Mouse (Mus musculus): ENCODE data around the gene Vamp1. TPM values are rescaled to one million over a fixed set of nuclear protein-coding genes. Genes with fewer than 3 reads are reported as not detected.
A peak's percentile ranks its signal among the peaks of the same experiment; 100 is the strongest.

The Vamp1 gene
- 6.5 TPM for polyA plus RNA-seq (2012; fragmentation: generic; extraction: Trizol)

GRCm38 (mm10) chr6:125215148-125215954, at the start of gene Vamp1:
Gene Vamp1 (plus strand): TSS chr6:125215551.
- TF ChIP-seq CEBPB (IDR thresholded peaks at IDR 0.05; ENCODE audit: insufficient read depth, poor library complexity, severe bottlenecking) (no peak), USF1 (IDR thresholded peaks at IDR 0.05; ENCODE audit: low read depth) (no peak), POLR2AphosphoS2 (IDR thresholded peaks at IDR 0.05; ENCODE audit: insufficient read length, low read depth) (peak; percentile 86), POLR2A (IDR thresholded peaks at IDR 0.05; ENCODE audit: insufficient read length, low read depth) (peak; percentile 90), REST (IDR thresholded peaks at IDR 0.05; ENCODE audit: insufficient read depth, insufficient read length) (peak; percentile 26), MYOD1 (IDR thresholded peaks at IDR 0.05; ENCODE audit: control insufficient read depth in 1 of 3, insufficient read length in 2 of 3, low read depth in 2 of 3) (peak in 2 of 3 experiments; percentile 21 to 61), E2F4 (IDR thresholded peaks at IDR 0.05; ENCODE audit: insufficient read depth) (no peak), SRF (IDR thresholded peaks at IDR 0.05; ENCODE audit: control insufficient read depth, insufficient read length, low read depth) (peak; percentile 6), TCF3 (IDR thresholded peaks at IDR 0.05; ENCODE audit: insufficient read length, low read depth) (no peak), MYOG (IDR thresholded peaks at IDR 0.05; ENCODE audit: control insufficient read depth in 1 of 3, insufficient read depth in 1 of 3, insufficient read length in 2 of 3, low read depth in 2 of 3) (peak in 2 of 3 experiments; percentile 47 to 64), MAX (IDR thresholded peaks at IDR 0.05; ENCODE audit: low read depth) (no peak)
- Histone ChIP-seq H3K36me3 (ENCODE audit: control insufficient read depth, insufficient read depth) (no peaks in the 10 kb centered on the region), H3K79me2 (ENCODE audit: control insufficient read depth, insufficient read depth) (no peaks in the 10 kb centered on the region), H3K27me3 (ENCODE audit: control insufficient read depth, insufficient read depth, insufficient read length) (peaks cover 9% of the 10 kb centered on the region), H3K4me3 (peak within 1 kb of the TSS; percentile 35), H3K4me2 (ENCODE audit: low read depth) (peak within 1 kb of the TSS; percentile 94), H3ac (ENCODE audit: control insufficient read depth, insufficient read length) (peak within 1 kb of the TSS; percentile 7)

GRCm38 (mm10) chr6:125166051-125166751, 49.1 kb upstream of the Vamp1 start, which contains the start of gene Gapdh:
Gene Gapdh (minus strand): TSS chr6:125166467.
- TF ChIP-seq SRF (IDR thresholded peaks at IDR 0.05; ENCODE audit: control insufficient read depth, insufficient read length, low read depth), result peak; percentile 94
- peak; percentile 62 for TF ChIP-seq POLR2A (IDR thresholded peaks at IDR 0.05; ENCODE audit: insufficient read length, low read depth)
- no peak for TF ChIP-seq REST (IDR thresholded peaks at IDR 0.05; ENCODE audit: insufficient read depth, insufficient read length)
- peak; percentile 78 for TF ChIP-seq POLR2AphosphoS2 (IDR thresholded peaks at IDR 0.05; ENCODE audit: insufficient read length, low read depth)
- no peak for TF ChIP-seq MYOG (IDR thresholded peaks at IDR 0.05; ENCODE audit: control insufficient read depth in 1 of 3, insufficient read depth in 1 of 3, insufficient read length in 2 of 3, low read depth in 2 of 3)
- TF ChIP-seq MYOD1 (IDR thresholded peaks at IDR 0.05; ENCODE audit: control insufficient read depth in 1 of 3, insufficient read length in 2 of 3, low read depth in 2 of 3), result no peak
- Histone ChIP-seq H3K79me2 (ENCODE audit: control insufficient read depth, insufficient read depth) (peaks cover 24% of the 10 kb centered on the region), H3K36me3 (ENCODE audit: control insufficient read depth, insufficient read depth) (peaks cover 5% of the 10 kb centered on the region), H3K27me3 (ENCODE audit: control insufficient read depth, insufficient read depth, insufficient read length) (no peaks in the 10 kb centered on the region), H3K4me3 (peak within 1 kb of the TSS; percentile 98), H3K4me2 (ENCODE audit: low read depth) (peak within 1 kb of the TSS; percentile 93), H3ac (ENCODE audit: control insufficient read depth, insufficient read length) (peak within 1 kb of the TSS; percentile 75)

GRCm38 (mm10) chr6:125166861-125167650, 48.3 kb upstream of the Vamp1 start:
- TF ChIP-seq USF1 (IDR thresholded peaks at IDR 0.05; ENCODE audit: low read depth), result no peak
- TF ChIP-seq POLR2AphosphoS2 (IDR thresholded peaks at IDR 0.05; ENCODE audit: insufficient read length, low read depth), result peak; percentile 55
- TF ChIP-seq MAX (IDR thresholded peaks at IDR 0.05; ENCODE audit: low read depth), result no peak
- no peak for TF ChIP-seq REST (IDR thresholded peaks at IDR 0.05; ENCODE audit: insufficient read depth, insufficient read length)
- TF ChIP-seq POLR2A (IDR thresholded peaks at IDR 0.05; ENCODE audit: insufficient read length, low read depth), result no peak
- no peak for TF ChIP-seq SRF (IDR thresholded peaks at IDR 0.05; ENCODE audit: control insufficient read depth, insufficient read length, low read depth)
- peak in 2 of 3 experiments; percentile 34 to 49 for TF ChIP-seq MYOD1 (IDR thresholded peaks at IDR 0.05; ENCODE audit: control insufficient read depth in 1 of 3, insufficient read length in 2 of 3, low read depth in 2 of 3)
- TF ChIP-seq E2F4 (IDR thresholded peaks at IDR 0.05; ENCODE audit: insufficient read depth), result no peak
- no peak for TF ChIP-seq CEBPB (IDR thresholded peaks at IDR 0.05; ENCODE audit: insufficient read depth, poor library complexity, severe bottlenecking)
- peak in 2 of 3 experiments; percentile 30 to 37 for TF ChIP-seq MYOG (IDR thresholded peaks at IDR 0.05; ENCODE audit: control insufficient read depth in 1 of 3, insufficient read depth in 1 of 3, insufficient read length in 2 of 3, low read depth in 2 of 3)
- no peak for TF ChIP-seq TCF12 (IDR thresholded peaks at IDR 0.05; ENCODE audit: insufficient read depth, poor library complexity, severe bottlenecking)
- no peak for TF ChIP-seq TCF3 (IDR thresholded peaks at IDR 0.05; ENCODE audit: insufficient read length, low read depth)
- Histone ChIP-seq H3K79me2 (ENCODE audit: control insufficient read depth, insufficient read depth) (peaks cover 24% of the 10 kb centered on the region), H3K4me2 (ENCODE audit: low read depth) (peak overlapping the region; percentile 93), H3K36me3 (ENCODE audit: control insufficient read depth, insufficient read depth) (peaks cover 6% of the 10 kb centered on the region), H3K4me3 (peak overlapping the region; percentile 98), H3K27me3 (ENCODE audit: control insufficient read depth, insufficient read depth, insufficient read length) (no peaks in the 10 kb centered on the region), H3ac (ENCODE audit: control insufficient read depth, insufficient read length) (no peak overlapping the region)

GRCm38 (mm10) chr6:125168086-125168485, 47.3 kb upstream of the Vamp1 start:
- H3ac ChIP-seq (ENCODE audit: control insufficient read depth, insufficient read length), result no peak overlapping the region
- peaks cover 23% of the 10 kb centered on the region for H3K79me2 ChIP-seq (ENCODE audit: control insufficient read depth, insufficient read depth)
- H3K4me2 ChIP-seq (ENCODE audit: low read depth), result peak overlapping the region; percentile 93
- H3K4me3 ChIP-seq, result no peak overlapping the region
- peaks cover 12% of the 10 kb centered on the region for H3K36me3 ChIP-seq (ENCODE audit: control insufficient read depth, insufficient read depth)
- no peaks in the 10 kb centered on the region for H3K27me3 ChIP-seq (ENCODE audit: control insufficient read depth, insufficient read depth, insufficient read length)
- TF ChIP-seq CEBPB (IDR thresholded peaks at IDR 0.05; ENCODE audit: insufficient read depth, poor library complexity, severe bottlenecking) (no peak), POLR2AphosphoS2 (IDR thresholded peaks at IDR 0.05; ENCODE audit: insufficient read length, low read depth) (peak; percentile 5)
